Mouse (Mus musculus) gastrocnemius, postnatal 36 days (tissue): Measurements from ENCODE around the gene Clasp1. TPM values are rescaled to one million over a fixed set of nuclear protein-coding genes. Genes with fewer than 3 reads are reported as not detected.

Experiments used
- DNase-seq, 2 experiments: peaks; one replicate each; pipeline ENCODE4 v3.0.0; 2022
- intact Hi-C: fragments of 180-260 bp; cut with DNase I; formaldehyde crosslinking; loops from one replicate; pipeline ENCODE4 v1.15.1; 2025
- total RNA-seq, 2 experiments: library from RNA; stranded (reverse); gene quantifications; 2 replicates each; pipeline ENCODE4 v1.2.3; 2021

The Clasp1 gene
- total RNA-seq, 2 experiments from 2014 or later: 42.5 to 43.6 TPM

DNA sequence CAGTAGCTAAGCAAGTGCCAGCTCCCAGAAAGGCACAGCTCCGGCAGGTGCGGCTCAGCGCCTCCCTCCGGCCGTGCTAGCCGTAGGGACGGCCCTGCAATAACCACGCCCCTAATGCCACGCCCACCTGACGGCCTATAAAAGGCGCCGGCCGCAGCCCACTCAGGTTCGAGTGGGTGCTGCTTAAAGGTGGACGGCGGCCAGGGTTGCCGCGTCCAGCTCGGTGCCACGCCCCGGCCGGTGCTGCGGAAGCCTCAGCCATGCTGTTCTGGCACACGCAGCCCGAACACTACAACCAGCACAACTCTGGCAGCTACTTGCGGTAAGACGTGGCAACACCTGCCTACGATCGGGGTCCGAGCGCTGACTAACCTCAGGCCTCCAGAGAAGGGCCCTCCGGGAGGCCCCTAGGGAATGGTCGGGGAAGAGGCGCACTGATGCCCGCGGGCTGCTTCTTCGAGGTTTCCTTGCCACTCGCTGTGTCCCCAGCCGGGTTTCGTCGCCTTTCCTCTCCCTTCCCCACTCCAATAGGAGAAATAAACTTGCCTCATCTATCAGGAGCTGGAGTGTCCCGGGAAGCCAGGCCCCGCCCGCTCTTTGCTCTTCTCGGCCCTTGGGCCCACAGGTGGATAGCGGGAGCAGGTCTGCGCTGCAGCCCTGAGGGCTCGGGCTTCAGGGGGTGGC lies 239.1 kb downstream of the Clasp1 start, which contains the start of gene Tfcp2l1:
Gene Tfcp2l1, plus strand, starts transcription at position 165 of the 684 bp plus-strand sequence.
- peak; percentile 50 to 66 for DNase-seq
- intact Hi-C loops: no loop called here

DNA sequence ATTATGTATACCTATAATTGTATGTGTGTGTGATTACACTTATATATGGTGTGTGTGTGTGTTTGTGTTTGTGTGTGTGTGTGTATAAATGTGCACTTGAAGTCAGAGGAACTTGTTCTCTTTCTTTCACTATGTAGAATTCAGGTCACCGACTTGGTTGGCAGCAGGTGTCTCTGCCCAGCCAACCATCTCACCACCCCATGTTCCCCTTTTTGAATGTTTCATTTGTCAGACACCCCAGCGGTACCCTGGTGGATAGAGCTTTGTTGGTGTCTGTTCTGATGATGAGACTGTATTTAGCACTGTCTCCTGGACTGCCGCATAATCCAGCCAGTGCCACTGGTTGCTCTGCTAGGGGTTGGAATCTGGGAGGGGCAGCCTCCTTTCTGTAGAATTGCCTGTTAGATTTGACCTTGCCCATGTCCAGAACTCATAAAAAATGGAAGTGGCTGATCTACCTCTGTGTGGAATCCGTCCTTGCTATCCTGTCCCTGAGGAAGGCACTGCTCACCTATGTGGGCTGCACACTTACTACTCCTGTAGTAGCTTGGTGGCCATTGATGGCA lies 244.6 kb downstream of the Clasp1 start:
- DNase-seq: no peak
- intact Hi-C loops: no loop called here

DNA sequence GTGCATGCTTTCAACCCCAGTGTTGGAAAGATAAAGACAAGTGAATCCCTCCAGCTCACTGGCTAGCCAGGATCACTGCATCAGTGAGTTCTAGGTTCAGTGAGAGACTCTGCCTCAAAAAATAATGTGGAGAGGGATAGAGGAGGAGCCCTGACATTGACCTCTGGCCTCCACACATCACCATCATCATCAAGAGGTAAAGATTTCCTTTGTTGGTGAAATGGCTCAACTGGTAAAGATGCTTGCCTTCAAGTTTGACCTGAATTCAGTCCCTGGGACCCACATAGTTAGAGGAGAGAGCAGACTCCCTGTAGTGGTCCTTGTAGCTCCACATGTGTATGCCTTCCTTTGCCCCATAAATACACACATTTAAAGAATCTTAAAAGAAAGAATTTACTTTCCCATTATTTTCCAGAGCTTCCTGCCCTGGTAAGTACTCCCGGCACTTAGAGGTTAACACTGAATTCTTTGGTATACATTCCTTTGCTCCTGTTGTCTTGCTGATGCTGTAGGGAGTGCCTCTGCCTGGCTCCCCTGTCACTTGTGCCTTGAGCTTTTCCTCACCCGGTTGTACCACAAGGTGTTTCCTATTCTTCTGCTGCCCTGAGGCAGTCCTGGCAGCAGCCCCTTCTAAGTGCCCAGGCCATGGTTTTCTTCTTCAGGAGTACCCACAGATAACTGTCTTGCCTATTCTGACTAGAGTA lies 253.6 kb downstream of the Clasp1 start:
- DNase-seq: no peak
- intact Hi-C loops: no loop called here

DNA sequence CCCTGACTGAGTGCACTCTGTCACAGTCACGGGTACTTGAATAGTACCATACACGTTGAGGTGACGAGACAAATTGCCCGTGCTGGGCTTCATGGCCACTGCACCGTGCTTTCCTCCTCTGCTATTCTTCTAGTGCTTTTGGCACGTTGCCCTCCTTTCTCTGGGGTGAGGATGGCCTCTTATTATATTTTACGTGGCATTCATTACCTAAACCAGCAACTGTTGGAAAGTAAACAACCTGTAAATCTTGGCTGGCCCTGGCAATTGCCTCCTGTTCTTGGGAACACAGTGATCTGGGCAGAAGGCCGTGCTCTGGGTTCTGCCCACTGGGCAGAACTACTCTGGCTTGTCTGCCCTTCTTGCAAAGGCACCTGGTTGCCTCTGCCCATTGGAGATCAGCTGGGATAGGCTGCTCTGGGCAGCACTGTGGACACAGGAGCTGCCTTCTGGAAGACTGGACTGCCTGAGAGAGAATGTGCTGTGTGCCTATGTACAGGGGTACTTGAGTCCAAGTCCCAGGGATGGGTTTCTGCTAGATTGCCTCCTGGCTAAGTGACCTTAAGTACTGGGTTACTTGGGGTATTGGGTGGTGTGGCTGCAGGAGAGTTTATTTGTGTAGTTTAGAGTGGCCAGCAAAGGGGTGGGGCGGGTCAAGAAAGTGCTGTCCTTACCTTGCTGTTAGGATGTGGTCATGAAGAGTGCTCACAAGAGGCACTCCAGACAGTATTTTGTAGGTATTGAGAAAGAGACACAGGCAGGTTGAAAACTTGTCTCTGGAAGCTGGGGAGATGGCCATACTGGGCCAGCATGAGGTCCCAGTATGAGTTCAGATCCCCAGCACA lies 254.5 kb downstream of the Clasp1 start:
- intact Hi-C loops: no loop called here
- DNase-seq: peak in 1 of 2 experiments; percentile 21

DNA sequence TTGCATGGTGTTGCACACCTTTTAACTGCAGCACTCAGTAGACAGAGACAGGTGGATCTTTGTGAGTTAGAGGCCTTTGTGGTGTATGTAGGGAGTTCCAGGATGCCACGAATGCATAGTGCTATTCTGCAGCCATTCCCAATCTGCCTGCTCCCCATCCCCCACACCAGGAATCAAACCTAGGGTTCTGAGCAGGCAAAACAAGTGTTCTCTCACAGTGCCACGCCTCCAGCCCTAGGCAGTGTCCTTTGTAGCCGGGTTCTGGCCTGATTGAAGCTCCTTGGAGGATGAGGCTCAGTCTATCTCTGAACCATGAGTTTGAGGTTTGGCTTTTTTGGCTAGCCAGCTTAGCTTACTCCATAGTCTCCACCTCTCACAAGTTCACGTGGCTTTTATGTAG lies 256.8 kb downstream of the Clasp1 start:
- intact Hi-C loops: no loop called here
- no peak for DNase-seq

DNA sequence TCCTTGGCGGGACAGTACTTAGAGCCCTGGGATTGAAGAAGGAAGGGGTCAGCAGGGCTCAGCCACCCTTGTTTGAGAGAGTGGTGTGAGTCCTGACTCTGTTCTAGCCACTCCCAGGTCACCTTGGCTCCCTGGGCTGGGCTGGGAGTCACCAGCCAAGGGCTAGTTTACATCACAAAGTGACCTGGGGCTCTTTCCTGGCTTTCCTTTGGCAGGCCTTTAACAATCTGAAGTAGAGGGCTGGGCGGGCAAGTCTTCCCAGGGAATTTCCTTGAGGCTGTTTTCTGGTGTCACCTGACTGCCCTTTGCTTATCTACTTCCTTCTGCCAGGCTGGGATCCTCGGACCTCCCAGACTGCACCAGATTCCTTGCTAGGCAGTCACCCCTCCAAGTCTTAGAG lies 259.2 kb downstream of the Clasp1 start:
- intact Hi-C loops: no loop called here
- no peak for DNase-seq

DNA sequence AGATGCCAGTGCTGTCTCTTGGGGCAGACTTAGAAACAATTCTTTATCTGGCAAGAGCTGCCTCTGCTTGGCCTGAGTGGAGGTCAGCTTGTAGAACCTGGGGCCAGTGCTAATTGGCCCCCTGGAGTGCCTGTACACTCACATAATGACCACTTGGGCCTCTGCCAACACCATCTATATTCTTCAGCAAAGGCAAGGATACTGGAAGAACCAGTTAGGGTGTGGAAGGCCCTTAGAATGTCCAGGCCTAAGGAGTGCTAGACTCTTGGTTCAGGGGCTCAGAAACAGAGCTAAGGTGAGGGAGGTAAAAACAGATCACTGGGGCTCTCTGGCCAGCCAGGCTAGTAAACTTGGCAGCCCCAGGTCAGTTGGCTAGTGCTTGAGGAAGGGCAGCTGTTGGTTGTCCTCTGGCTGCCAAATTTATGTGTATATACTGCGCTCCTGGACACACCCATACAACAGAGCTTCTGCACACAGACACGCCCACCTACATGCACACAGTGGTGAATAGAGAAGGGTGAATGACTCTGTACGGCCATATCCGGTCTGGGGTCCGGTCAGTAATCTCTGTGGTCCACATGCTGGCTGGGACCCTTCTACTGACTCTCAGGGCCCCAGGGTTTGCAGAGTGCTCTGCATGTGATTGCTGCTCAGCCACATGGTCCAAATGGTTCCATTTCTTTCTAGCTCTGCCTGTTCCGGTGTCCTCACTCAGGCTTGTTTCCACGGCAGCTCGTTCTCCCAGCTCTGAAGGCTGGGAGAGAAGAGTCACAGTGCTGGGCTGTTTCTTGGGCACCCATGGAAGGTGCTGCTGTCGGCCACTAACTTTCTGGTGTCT lies 261.3 kb downstream of the Clasp1 start:
- intact Hi-C loops: no loop called here
- DNase-seq: no peak

DNA sequence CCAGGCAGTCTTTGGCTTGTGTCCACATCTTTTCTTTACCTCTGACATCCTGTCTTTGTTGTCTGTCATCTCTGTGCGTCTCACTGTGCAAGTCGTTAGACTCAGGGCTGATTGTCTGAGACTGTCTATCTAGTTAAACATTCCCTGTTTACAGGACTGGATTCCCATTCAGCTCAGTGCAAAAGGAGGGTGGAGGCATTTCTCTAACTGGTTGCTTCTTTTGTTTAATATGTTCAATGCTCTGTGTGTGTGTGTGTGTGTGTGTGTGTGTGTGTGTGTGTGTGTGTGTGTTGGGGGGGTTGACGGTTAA lies 261.9 kb downstream of the Clasp1 start:
- intact Hi-C loops: no loop called here
- DNase-seq: no peak

DNA sequence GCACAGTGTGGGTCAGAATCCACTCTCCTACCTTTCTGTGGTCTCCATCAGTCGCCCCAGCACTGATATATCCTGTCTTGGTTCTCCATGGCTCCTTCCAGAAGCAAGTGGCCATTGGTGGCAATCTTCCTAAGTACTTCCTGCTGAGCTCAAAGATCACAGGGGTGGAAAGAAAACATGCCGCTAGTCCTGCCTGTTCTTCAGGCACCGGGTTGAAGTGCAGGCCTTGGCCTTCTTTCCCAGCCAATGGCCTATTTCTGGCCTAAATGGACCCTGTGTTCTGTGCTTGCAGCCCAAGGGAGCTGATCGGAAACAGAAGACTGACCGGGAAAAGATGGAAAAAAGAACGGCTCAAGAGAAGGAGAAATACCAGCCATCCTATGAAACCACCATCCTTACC lies 269.9 kb downstream of the Clasp1 start:
- intact Hi-C loops: no loop called here
- DNase-seq: no peak

DNA sequence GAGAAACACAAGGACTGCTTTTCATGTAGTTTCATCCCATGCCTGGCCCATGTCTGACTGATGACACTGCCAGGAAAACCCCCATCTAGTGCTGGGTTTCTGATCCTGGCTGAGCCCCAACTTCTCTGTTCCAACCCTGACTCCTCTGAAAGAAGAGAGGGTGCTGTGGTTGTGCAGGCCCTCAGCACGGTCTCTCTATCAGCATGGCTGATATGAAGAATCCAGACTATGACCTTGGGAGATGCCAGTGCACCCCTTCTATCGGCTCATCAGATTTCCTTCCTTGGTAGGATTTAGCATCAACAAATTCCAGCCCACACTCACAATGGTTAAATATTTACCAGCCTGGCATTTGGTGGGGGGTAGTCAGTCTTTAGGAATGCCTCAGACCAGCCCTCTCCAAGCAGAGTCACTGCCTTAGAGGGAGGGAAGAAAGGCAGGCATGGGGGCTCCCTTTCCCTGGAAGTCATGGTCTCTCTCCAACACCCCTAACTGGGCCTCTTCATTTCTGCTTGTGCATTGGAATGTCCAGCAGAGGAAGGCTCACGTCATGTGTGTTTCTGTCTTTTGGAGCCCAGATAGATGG lies 272.1 kb downstream of the Clasp1 start:
- intact Hi-C loops: no loop called here

More for the DNA sequence above, 272.1 kb downstream of the Clasp1 start:
- no peak for DNase-seq

Other genes starting within 250 kb of the Clasp1 start
- not detected for gene Gm29106, start 212.5 kb upstream of the Clasp1 start, total RNA-seq
- gene Tsn, start 77.3 kb upstream of the Clasp1 start, total RNA-seq: 10 to 100 TPM; 46.8 to 49.9 TPM
- 10 to 100 TPM; 16.4 to 17.8 TPM for gene Nifk, start 67.2 kb upstream of the Clasp1 start, total RNA-seq
- gene Tfcp2l1, start 238.9 kb downstream of the Clasp1 start, total RNA-seq: 1 to 10 TPM; 2.1 to 5.0 TPM